Mouse (Mus musculus) spleen, adult 2 months (tissue): ENCODE data around the gene Dock4.

Source experiments
- CTCF ChIP-seq: fragments of 200-500 bp; IDR thresholded peaks from 2 replicates; pipeline ENCODE4 v1.5.1; 2011; ENCODE audit warnings: mild to moderate bottlenecking, inconsistent platforms; ENCODE audit not compliant: insufficient read depth, insufficient read length, insufficient replicate concordance; ENCODE audit errors: extremely low read depth
- POLR2A ChIP-seq: fragments of 200-500 bp; IDR thresholded peaks from 2 replicates; pipeline ENCODE4 v1.6.1; 2011; ENCODE audit warnings: low read depth, low read length, inconsistent platforms

DNA sequence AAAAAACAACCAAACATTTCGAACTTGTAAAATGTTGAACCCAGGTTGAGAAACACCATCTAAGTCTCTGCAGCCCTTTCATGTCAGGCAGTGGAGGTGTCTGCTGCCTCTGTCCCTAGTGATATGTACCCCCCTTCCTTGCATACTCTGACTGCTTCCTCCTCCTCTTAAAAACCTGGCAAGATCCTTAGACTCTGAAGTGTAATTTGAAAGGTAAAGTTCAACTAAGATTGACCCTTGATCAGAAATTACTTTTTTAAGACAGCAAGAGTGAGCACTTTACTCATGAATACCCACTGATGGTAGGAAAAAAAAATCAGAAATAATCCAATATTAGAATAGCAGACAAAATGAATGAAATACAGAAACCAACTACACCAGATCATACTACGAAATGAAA lies 46.4 kb upstream of the Dock4 start:
- no peak for TF ChIP-seq CTCF
- TF ChIP-seq POLR2A, result no peak
